ENCODE assay signal across 9 mouse cellular contexts in genomic region chr17:45544873-45545277, GRCm38 (mm10). TPM values are rescaled to one million over a fixed set of nuclear protein-coding genes. Genes with fewer than 3 reads are reported as not detected.
DNase-seq lines count a peak whose midpoint lies in the region; ATAC-seq and TF ChIP-seq lines count a peak whose summit lies in the region.
"Had no signal": no experiment of that assay in that cellular context is flagged by ENCODE, and none has a peak within 500 bp of the region (broad histone marks: within the 10 kb centered on the region; RNA-seq: fewer than 3 reads in every experiment).

No protein-coding gene starts in this region.

- TF ChIP-seq POLR2A in lung, adult 2 months (IDR thresholded peaks at IDR 0.05; ENCODE audit: borderline replicate concordance, extremely low read depth, low read depth, low read length): no peak

- 5% methylated on average over 44 of the region's 46 CpGs for WGBS in lung, embryonic 16.5 days
- 7% methylated on average over 46 of the region's 46 CpGs for WGBS in lung, adult 2 months
- 2% methylated on average over 46 of the region's 46 CpGs for WGBS in embryonic facial prominence, embryonic 10.5 days
- 2% methylated on average over 44 of the region's 46 CpGs for WGBS in hindbrain, embryonic 12.5 days
- WGBS in neural tube, embryonic 13.5 days: 2% methylated on average over 43 of the region's 46 CpGs

- TF ChIP-seq CTCF in lung, adult 2 months (IDR thresholded peaks at IDR 0.05; ENCODE audit: insufficient read depth, low read length): no peak

- no peak for DNase-seq in lung, adult 2 months
- DNase-seq in embryonic facial prominence, embryonic 10.5 days (ENCODE audit: low spot score): no peak
- DNase-seq in natural killer cell, adult 2 months (ENCODE audit: low spot score in 2 of 2): no peak
- no peak for DNase-seq in urinary bladder, postnatal 36 days (ENCODE audit: low spot score in 2 of 2)
- DNase-seq: layer of hippocampus, postnatal 36 days; spleen, adult 18-20 months had no signal

- no peaks in the 10 kb centered on the region for H3K9me3 ChIP-seq in lung, embryonic 16.5 days (ENCODE audit: control insufficient read depth, low read length)
- no peaks in the 10 kb centered on the region for H3K9me3 ChIP-seq in embryonic facial prominence, embryonic 10.5 days
- H3K9me3 ChIP-seq in hindbrain, embryonic 12.5 days (replicated peaks): no peaks in the 10 kb centered on the region
- no peaks in the 10 kb centered on the region for H3K9me3 ChIP-seq in neural tube, embryonic 13.5 days

- no peak for ATAC-seq in lung, embryonic 16.5 days (ENCODE audit: low read depth)
- ATAC-seq in hindbrain, embryonic 12.5 days (ENCODE audit: low FRiP score): no peak
- ATAC-seq in neural tube, embryonic 13.5 days (ENCODE audit: low read depth): no peak

- no peak overlapping the region for H3K9ac ChIP-seq in lung, embryonic 16.5 days (ENCODE audit: low read length)
- H3K9ac ChIP-seq in hindbrain, embryonic 12.5 days: 0 out of 2 replicates have a peak overlapping the region, but pooled peaks have one; percentile 38
- H3K9ac ChIP-seq in neural tube, embryonic 13.5 days: peak overlapping the region; percentile 52

- H3K4me2 ChIP-seq in lung, embryonic 16.5 days (ENCODE audit: low read depth, low read length): peak overlapping the region; percentile 55
- peak overlapping the region; percentile 47 for H3K4me2 ChIP-seq in hindbrain, embryonic 12.5 days (replicated peaks)
- H3K4me2 ChIP-seq in neural tube, embryonic 13.5 days: peak overlapping the region; percentile 44

- no peak overlapping the region for H3K27ac ChIP-seq in lung, embryonic 16.5 days (ENCODE audit: low read length)
- H3K27ac ChIP-seq in embryonic facial prominence, embryonic 10.5 days (replicated peaks): peak overlapping the region; percentile 19; the same call in 1 of the 2 replicates
- no peak overlapping the region for H3K27ac ChIP-seq in hindbrain, embryonic 12.5 days
- no peak overlapping the region for H3K27ac ChIP-seq in neural tube, embryonic 13.5 days (replicated peaks)

- peaks cover 63% of the 10 kb centered on the region for H3K27me3 ChIP-seq in lung, embryonic 16.5 days (ENCODE audit: control insufficient read depth, insufficient read depth, low read depth, low read length)
- peaks cover 93% of the 10 kb centered on the region for H3K27me3 ChIP-seq in embryonic facial prominence, embryonic 10.5 days (replicated peaks; ENCODE audit: low read depth, poor library complexity, severe bottlenecking)
- H3K27me3 ChIP-seq in hindbrain, embryonic 12.5 days: peaks cover 78% of the 10 kb centered on the region
- H3K27me3 ChIP-seq in neural tube, embryonic 13.5 days: peaks cover 62% of the 10 kb centered on the region

- peak overlapping the region; percentile 39 for H3K4me3 ChIP-seq in lung, embryonic 16.5 days (ENCODE audit: low read length)
- no peak overlapping the region for H3K4me3 ChIP-seq in lung, adult 2 months (replicated peaks; ENCODE audit: extremely low read depth, low read depth, low read length)
- H3K4me3 ChIP-seq in embryonic facial prominence, embryonic 10.5 days: peak overlapping the region; percentile 51
- peak overlapping the region; percentile 18 for H3K4me3 ChIP-seq in hindbrain, embryonic 12.5 days
- H3K4me3 ChIP-seq in neural tube, embryonic 13.5 days: peak overlapping the region; percentile 21

- H3K36me3 ChIP-seq in lung, embryonic 16.5 days (ENCODE audit: control insufficient read depth, insufficient read depth, low read length): no peaks in the 10 kb centered on the region
- peaks cover 17% of the 10 kb centered on the region for H3K36me3 ChIP-seq in embryonic facial prominence, embryonic 10.5 days (replicated peaks)
- H3K36me3 ChIP-seq in hindbrain, embryonic 12.5 days: peaks cover 20% of the 10 kb centered on the region
- H3K36me3 ChIP-seq in neural tube, embryonic 13.5 days: peaks cover 30% of the 10 kb centered on the region

- H3K4me1 ChIP-seq in lung, embryonic 16.5 days (replicated peaks; ENCODE audit: control insufficient read depth, insufficient read depth, low read length): peaks cover 15% of the 10 kb centered on the region
- peaks cover 5% of the 10 kb centered on the region for H3K4me1 ChIP-seq in lung, adult 2 months (ENCODE audit: control insufficient read depth, insufficient read depth, low read length)
- H3K4me1 ChIP-seq in embryonic facial prominence, embryonic 10.5 days: peaks cover 42% of the 10 kb centered on the region
- peaks cover 48% of the 10 kb centered on the region for H3K4me1 ChIP-seq in hindbrain, embryonic 12.5 days
- peaks cover 52% of the 10 kb centered on the region for H3K4me1 ChIP-seq in neural tube, embryonic 13.5 days (replicated peaks)

RNA-seq across cellular contexts. Expression of gene Tmem151b, which starts 4.6 kb away (rescaled TPM):
- 1.2 and 1.4 TPM in 2 replicates for polyA plus RNA-seq in lung, embryonic 16.5 days (2015; fragmentation: Nextera tagmentation; extraction: Ambion mirVana)
- polyA plus RNA-seq in lung, adult 2 months (2012; rRNA removed): 0.11 and 0.17 TPM in 2 replicates
- polyA plus RNA-seq in embryonic facial prominence, embryonic 10.5 days (2016; fragmentation: Nextera tagmentation; extraction: Ambion mirVana): 5.8 and 8.3 TPM in 2 replicates
- 12.3 and 13.0 TPM in 2 replicates for polyA plus RNA-seq in hindbrain, embryonic 12.5 days (2016; fragmentation: Nextera tagmentation; extraction: Ambion mirVana)
- polyA plus RNA-seq in neural tube, embryonic 13.5 days (2015; fragmentation: Nextera tagmentation; extraction: Ambion mirVana): 19.4 and 22.6 TPM in 2 replicates

RNA-seq across cellular contexts. Expression of gene Nfkbie, which starts 10.6 kb away (rescaled TPM):
- polyA plus RNA-seq in lung, embryonic 16.5 days (2015; fragmentation: Nextera tagmentation; extraction: Ambion mirVana): 3.1 and 3.5 TPM in 2 replicates
- polyA plus RNA-seq in lung, adult 2 months (2012; rRNA removed): 7.2 and 7.8 TPM in 2 replicates
- polyA plus RNA-seq in embryonic facial prominence, embryonic 10.5 days (2016; fragmentation: Nextera tagmentation; extraction: Ambion mirVana): 6.6 and 7.1 TPM in 2 replicates
- 7.0 and 7.7 TPM in 2 replicates for polyA plus RNA-seq in hindbrain, embryonic 12.5 days (2016; fragmentation: Nextera tagmentation; extraction: Ambion mirVana)
- polyA plus RNA-seq in neural tube, embryonic 13.5 days (2015; fragmentation: Nextera tagmentation; extraction: Ambion mirVana): 5.3 and 5.6 TPM in 2 replicates

RNA-seq across cellular contexts. Expression of gene Slc35b2, which starts 18.8 kb away (rescaled TPM):
- polyA plus RNA-seq in lung, embryonic 16.5 days (2015; fragmentation: Nextera tagmentation; extraction: Ambion mirVana): 130 and 131 TPM in 2 replicates
- polyA plus RNA-seq in lung, adult 2 months (2012; rRNA removed): 89.9 and 102 TPM in 2 replicates
- 95.8 and 101 TPM in 2 replicates for polyA plus RNA-seq in embryonic facial prominence, embryonic 10.5 days (2016; fragmentation: Nextera tagmentation; extraction: Ambion mirVana)
- 90.6 and 92.4 TPM in 2 replicates for polyA plus RNA-seq in hindbrain, embryonic 12.5 days (2016; fragmentation: Nextera tagmentation; extraction: Ambion mirVana)
- polyA plus RNA-seq in neural tube, embryonic 13.5 days (2015; fragmentation: Nextera tagmentation; extraction: Ambion mirVana): 75.0 and 84.2 TPM in 2 replicates

RNA-seq across cellular contexts. Expression of gene Tcte1, which starts 21.6 kb away (rescaled TPM):
- 1.7 and 2.7 TPM in 2 replicates for polyA plus RNA-seq in lung, embryonic 16.5 days (2015; fragmentation: Nextera tagmentation; extraction: Ambion mirVana)
- 10.8 and 11.0 TPM in 2 replicates for polyA plus RNA-seq in lung, adult 2 months (2012; rRNA removed)
- polyA plus RNA-seq in embryonic facial prominence, embryonic 10.5 days (2016; fragmentation: Nextera tagmentation; extraction: Ambion mirVana): 1.1 TPM in 2 replicates
- polyA plus RNA-seq in hindbrain, embryonic 12.5 days (2016; fragmentation: Nextera tagmentation; extraction: Ambion mirVana): 2.3 and 3.2 TPM in 2 replicates
- polyA plus RNA-seq in neural tube, embryonic 13.5 days (2015; fragmentation: Nextera tagmentation; extraction: Ambion mirVana): 3.3 and 3.6 TPM in 2 replicates

RNA-seq across cellular contexts. Expression of gene Hsp90ab1, which starts 28.2 kb away (rescaled TPM):
- 1,477 and 1,506 TPM in 2 replicates for polyA plus RNA-seq in lung, embryonic 16.5 days (2015; fragmentation: Nextera tagmentation; extraction: Ambion mirVana)
- polyA plus RNA-seq in lung, adult 2 months (2012; rRNA removed): 212 and 340 TPM in 2 replicates
- 2,187 and 2,215 TPM in 2 replicates for polyA plus RNA-seq in embryonic facial prominence, embryonic 10.5 days (2016; fragmentation: Nextera tagmentation; extraction: Ambion mirVana)
- polyA plus RNA-seq in hindbrain, embryonic 12.5 days (2016; fragmentation: Nextera tagmentation; extraction: Ambion mirVana): 1,350 and 1,487 TPM in 2 replicates
- polyA plus RNA-seq in neural tube, embryonic 13.5 days (2015; fragmentation: Nextera tagmentation; extraction: Ambion mirVana): 1,589 and 1,622 TPM in 2 replicates
